Mouse (Mus musculus) bone marrow macrophage, adult 2 months (primary cell): ENCODE results near the gene Gm49321. TPM values are rescaled to one million over a fixed set of nuclear protein-coding genes. Genes with fewer than 3 reads are reported as not detected.

Source experiments
- H3K27ac ChIP-seq: 2 replicates; pipeline ENCODE4 v1.5.1; 2012; ENCODE audit warnings: low read depth, low read length; ENCODE audit not compliant: insufficient read depth
- H3K4me1 ChIP-seq: 2 replicates; pipeline ENCODE4 v1.6.1; 2012; ENCODE audit warnings: low read length; ENCODE audit not compliant: control insufficient read depth, insufficient read depth
- H3K4me3 ChIP-seq: 2 replicates; pipeline ENCODE4 v1.5.1; 2012; ENCODE audit warnings: mild to moderate bottlenecking, low read length, moderate library complexity; ENCODE audit not compliant: insufficient read depth
- CTCF ChIP-seq: IDR thresholded peaks from 2 replicates; pipeline ENCODE4 v1.5.1; 2012; ENCODE audit warnings: low read depth, mild to moderate bottlenecking, low read length, moderate library complexity
- POLR2A ChIP-seq: IDR thresholded peaks from 2 replicates; pipeline ENCODE4 v1.6.1; 2012; ENCODE audit warnings: mild to moderate bottlenecking, low read depth, low read length, borderline replicate concordance
- polyA plus RNA-seq: library from polyadenylated mRNA; stranded (reverse); fragments of >200 nt; gene quantifications from 2 replicates; pipeline ENCODE4 v1.2.4, GENCODE M21; 2012; ENCODE audit not compliant: missing spikeins, insufficient read depth, insufficient read length

Gm49321 gene
- polyA plus RNA-seq, 1 experiment, result 6.1 TPM

DNA sequence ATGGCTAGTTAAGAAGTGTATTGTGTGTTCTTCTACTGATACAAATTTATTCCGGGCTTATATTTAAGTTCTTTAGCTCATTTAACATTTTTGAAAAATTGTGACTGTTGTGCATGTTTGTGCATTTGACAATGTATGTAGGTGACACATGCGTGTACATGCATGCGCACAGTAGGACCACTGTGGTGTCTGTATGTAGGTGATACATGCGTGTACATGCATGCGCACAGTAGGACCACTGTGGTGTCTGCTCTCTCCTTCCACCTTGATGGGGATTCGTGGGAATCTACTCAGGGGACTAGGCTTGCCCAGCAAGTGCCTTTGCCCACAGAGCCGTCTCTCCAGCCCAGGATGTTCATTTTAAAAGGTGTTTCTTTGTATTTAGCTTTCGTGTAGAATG lies 31.7 kb downstream of the Gm49321 start:
- Histone ChIP-seq H3K27ac (no peak overlapping the region), H3K4me3 (no peak overlapping the region), H3K4me1 (peaks cover 4% of the 10 kb centered on the region; the same call in 1 of the 2 replicates)
- TF ChIP-seq POLR2A (no peak), CTCF (no peak)

DNA sequence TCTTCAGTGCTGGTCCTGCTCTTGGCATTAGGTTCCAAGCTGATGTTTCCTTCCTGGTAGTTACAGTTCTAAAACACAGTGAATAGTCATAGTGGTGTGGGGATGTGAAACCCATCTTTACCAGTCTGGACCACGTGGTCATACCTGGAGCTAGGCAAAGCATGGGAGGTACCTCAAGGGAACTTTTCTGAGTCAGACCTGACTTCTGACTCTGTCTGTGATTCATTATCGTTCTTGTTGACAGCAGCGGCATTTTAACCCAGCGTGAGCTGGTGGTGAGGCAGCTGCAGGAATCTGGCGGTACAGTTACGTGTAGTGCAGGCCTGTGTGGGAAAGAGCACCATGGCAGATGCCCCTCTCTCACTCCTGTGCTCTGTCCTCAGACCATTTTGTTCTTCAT lies 37.1 kb downstream of the Gm49321 start:
- Histone ChIP-seq H3K4me3 (no peak overlapping the region), H3K4me1 (no peaks in the 10 kb centered on the region), H3K27ac (no peak overlapping the region)
- no peak for TF ChIP-seq POLR2A
- TF ChIP-seq CTCF, result no peak

DNA sequence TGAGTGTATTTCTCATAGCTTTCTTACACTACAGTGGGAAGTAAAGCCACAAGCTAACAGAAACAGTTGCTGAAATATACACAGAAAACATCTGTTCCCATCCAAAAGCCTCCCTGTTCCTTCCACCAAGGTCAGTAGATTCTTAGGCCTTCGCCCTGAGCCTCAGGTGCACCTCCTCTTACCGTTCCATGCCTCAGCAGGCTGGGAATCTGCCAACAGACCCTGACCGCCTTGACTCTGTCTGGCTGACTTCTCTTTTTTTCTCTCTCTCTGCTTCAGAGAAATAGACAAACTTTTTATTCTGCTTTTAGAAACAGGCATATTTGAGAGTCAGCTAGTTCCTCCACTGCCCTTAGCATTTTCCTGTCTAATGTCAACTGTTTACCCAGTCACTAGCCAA lies 40.7 kb downstream of the Gm49321 start:
- Histone ChIP-seq H3K4me1 (no peaks in the 10 kb centered on the region), H3K27ac (no peak overlapping the region; the same call in 1 of the 2 replicates), H3K4me3 (no peak overlapping the region)
- TF ChIP-seq POLR2A (no peak), CTCF (no peak)

DNA sequence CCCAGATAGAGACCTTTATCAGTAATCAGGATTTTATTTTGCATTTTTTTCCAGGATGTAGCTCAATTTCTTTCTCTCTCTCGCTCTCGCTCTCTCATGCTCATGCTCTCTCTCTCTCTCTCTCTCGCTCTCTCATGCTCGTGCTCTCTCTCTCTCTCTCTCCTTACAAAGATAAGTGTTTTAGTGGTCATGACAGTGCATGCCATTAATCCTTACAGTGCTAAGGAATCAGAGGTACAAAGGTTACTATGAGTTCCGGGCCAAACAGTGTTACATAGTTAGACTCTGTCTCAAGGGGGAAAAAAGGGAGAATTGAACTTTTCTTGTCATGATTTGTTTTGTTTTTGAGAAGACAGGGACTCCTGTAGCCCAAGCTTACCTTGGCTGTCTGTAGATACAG lies 42.2 kb downstream of the Gm49321 start:
- no peak for TF ChIP-seq CTCF
- TF ChIP-seq POLR2A, result no peak
- H3K4me1 ChIP-seq, result no peaks in the 10 kb centered on the region; the same call in 1 of the 2 replicates
- H3K4me3 ChIP-seq, result no peak overlapping the region
- H3K27ac ChIP-seq, result no peak overlapping the region

DNA sequence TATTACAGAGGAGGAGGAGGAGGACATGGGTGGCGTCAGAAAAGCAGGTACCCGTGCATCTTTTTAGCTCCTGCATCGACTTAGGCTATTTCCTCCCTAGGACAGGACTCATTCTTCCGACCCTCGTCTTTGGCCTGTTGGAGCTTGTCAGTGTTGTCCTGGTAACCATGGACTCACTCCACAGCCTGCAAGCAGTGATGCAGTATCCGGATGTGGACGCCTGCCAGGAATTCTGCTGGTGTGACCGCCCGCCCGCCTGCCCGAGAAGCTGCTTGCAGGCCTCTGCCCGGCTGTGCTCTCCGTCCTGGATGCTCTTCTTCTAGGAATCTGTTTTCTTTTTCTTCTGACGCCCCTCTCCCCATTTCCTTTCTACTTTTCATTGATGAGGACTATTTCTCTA lies 45.1 kb downstream of the Gm49321 start:
- TF ChIP-seq CTCF, result no peak
- TF ChIP-seq POLR2A, result no peak
- Histone ChIP-seq H3K4me1 (no peaks in the 10 kb centered on the region; the same call in 1 of the 2 replicates), H3K27ac (no peak overlapping the region), H3K4me3 (no peak overlapping the region)

DNA sequence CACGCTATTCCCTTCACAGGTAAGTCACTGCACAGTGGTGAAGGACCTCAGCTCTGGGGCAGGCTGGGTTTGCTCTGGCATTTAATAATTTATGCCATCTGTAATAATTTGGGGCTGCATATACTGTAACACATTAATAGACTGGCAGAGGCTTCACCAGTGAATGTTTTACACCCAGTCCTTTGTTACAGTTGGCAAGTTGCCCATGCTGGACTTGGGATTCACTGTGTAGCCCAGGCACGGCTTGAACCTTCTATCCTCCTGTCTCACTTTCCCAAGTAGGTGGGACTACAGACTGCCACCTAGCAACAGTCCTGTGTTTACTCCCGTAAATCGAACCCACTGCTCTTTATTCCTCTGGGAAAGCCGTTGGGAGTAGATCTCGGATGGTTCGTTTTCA lies 48.8 kb downstream of the Gm49321 start:
- H3K4me3 ChIP-seq, result no peak overlapping the region
- H3K4me1 ChIP-seq, result no peaks in the 10 kb centered on the region; the same call in 1 of the 2 replicates
- H3K27ac ChIP-seq, result no peak overlapping the region
- TF ChIP-seq POLR2A (no peak), CTCF (no peak)

DNA sequence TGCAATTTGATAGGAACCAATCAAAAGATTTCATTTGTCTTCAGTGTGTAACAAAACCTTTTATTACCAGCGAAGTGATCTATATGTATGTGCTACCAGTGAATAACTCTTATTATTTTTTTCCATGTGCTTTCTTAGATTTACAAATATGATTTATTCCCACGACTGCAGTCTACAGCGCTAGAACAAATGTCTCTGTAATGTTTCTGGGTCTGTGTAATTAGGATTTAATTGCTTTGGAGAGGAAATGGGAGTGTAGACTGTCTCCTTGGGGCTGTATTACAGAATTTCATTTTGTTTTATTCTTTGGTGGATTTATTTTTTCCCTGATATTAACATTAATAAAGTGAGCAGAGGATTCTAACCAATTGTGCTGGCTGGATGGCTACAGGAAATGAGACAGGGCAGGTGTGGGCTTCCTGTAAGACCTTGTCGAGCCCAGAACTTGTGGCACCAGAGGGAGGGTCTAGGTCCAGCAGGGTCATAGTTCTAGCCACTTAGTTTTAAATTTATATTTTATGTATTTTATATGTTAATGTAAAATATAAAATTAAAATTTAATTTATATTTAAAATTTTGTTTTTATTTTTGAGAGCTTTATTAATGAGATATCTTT lies 51.0 kb downstream of the Gm49321 start:
- no peaks in the 10 kb centered on the region; the same call in 1 of the 2 replicates for H3K4me1 ChIP-seq
- no peak for TF ChIP-seq POLR2A
- TF ChIP-seq CTCF, result no peak
- no peak overlapping the region for H3K27ac ChIP-seq
- H3K4me3 ChIP-seq, result no peak overlapping the region

DNA sequence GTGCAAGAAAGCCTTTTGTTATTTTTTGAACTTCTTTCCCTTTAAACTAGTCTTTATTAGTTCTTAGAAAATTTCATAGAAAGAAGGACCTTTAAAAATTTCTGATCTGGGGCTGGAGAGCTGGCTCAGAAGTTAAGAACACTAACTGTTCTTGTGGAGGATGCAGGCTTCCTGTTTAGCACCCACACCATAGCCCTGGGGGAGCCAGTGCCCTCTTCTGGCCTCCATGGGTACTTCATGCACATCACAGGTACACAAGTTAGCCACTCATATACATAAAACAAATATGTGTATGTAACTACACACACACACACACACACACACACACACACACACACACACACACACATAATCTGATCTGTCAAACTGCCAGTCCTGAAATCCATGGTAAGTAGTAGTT lies 52.1 kb downstream of the Gm49321 start:
- TF ChIP-seq CTCF, result peak; percentile 46; the same call in 1 of the 2 replicates
- no peak for TF ChIP-seq POLR2A
- no peak overlapping the region for H3K27ac ChIP-seq
- H3K4me1 ChIP-seq, result no peaks in the 10 kb centered on the region
- no peak overlapping the region for H3K4me3 ChIP-seq

DNA sequence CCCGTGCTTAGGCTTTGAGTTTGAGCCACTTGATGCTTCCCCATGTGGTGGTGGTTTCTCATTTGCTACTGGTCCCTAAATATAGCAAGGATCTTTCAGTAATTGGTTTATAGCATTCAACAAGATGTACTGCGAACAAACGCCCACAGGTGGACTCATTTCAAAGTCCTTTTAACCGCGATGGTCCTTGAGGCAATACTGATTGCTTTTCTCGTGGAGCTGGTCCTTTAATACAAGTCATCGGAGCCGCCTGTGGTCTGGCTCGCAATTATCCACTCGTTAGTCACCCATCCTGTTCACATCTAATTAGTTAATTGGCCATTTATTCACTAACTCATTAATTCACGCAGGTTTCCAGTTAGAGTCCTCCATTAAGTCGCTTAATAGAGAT lies 59.4 kb downstream of the Gm49321 start:
- Histone ChIP-seq H3K4me1 (no peaks in the 10 kb centered on the region), H3K27ac (no peak overlapping the region), H3K4me3 (no peak overlapping the region)
- no peak for TF ChIP-seq CTCF
- TF ChIP-seq POLR2A, result no peak

DNA sequence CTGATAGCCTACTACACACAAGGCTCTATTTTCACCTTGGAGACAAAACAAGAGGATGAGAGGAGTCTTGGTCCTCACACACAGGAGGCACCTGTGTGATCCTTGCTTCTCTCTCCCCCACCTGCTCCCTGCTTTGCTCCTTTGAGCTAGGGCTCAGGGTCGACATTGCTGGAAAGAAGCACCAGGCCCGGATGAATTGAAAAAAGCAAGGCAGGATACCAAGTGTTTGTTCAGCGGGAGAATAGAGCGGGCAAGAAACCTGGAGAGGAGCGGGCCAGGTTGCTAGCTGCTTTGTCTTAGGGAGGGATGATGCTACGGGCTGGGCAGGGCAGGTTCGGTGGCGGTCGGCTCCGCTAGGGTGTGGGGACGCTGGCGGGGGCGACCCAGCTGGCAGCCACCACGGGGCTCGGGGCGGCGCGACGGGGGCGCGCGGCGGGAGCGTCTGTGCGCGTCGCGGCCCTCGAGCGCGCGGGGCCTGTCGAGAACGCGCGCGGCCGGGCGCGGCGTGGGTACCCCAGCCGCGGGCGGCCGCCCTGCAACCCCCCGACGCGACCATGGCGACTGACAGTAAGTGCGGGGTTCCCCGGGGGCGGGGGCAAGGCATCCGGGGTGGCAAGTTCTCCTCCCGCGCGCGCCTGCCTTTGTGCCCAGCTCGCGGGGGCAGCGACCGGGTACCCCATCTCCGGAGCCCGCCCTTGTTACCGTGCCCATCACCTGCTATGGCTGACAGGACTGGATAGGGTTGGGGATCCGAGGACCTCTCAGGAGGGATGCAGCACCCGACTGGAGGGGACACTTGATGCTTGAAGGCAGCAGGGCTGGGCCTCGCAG lies 60.1 kb downstream of the Gm49321 start, which contains the start of gene Syt16:
Syt16 (plus strand) TSS at position 365 of the 831 bp plus-strand sequence.
- H3K4me3 ChIP-seq, result peak within 1 kb of the TSS; percentile 38
- TF ChIP-seq POLR2A (no peak), CTCF (no peak)
- H3K27ac ChIP-seq, result no peak within 1 kb of the TSS
- no peaks in the 10 kb centered on the region for H3K4me1 ChIP-seq
